Mouse (Mus musculus) testis, adult 2 months (tissue): ENCODE results near the gene Gpc6. TPM values are rescaled to one million over a fixed set of nuclear protein-coding genes. Genes with fewer than 3 reads are reported as not detected.

Experiments
- H3K27ac ChIP-seq: fragments of 200-500 bp; 2 replicates; pipeline ENCODE4 v1.5.1; 2012; ENCODE audit warnings: low read depth, low read length; ENCODE audit not compliant: control insufficient read depth, insufficient read depth
- H3K27me3 ChIP-seq: fragments of 200-500 bp; 2 replicates; pipeline ENCODE4 v1.6.1; 2012; ENCODE audit warnings: mild to moderate bottlenecking, low read length, moderate library complexity; ENCODE audit not compliant: control insufficient read depth, insufficient read depth
- H3K36me3 ChIP-seq: fragments of 200-500 bp; 2 replicates; pipeline ENCODE4 v1.6.1; 2012; ENCODE audit warnings: mild to moderate bottlenecking, low read length; ENCODE audit not compliant: control insufficient read depth, insufficient read depth
- H3K4me1 ChIP-seq: fragments of 200-500 bp; 2 replicates; pipeline ENCODE4 v1.6.1; 2012; ENCODE audit warnings: low read length; ENCODE audit not compliant: control insufficient read depth, insufficient read depth
- H3K4me3 ChIP-seq: fragments of 200-500 bp; 2 replicates; pipeline ENCODE4 v1.5.1; 2012; ENCODE audit warnings: low read depth, mild to moderate bottlenecking, low read length, moderate library complexity, mixed read lengths; ENCODE audit not compliant: control insufficient read depth
- CTCF ChIP-seq: fragments of 200-500 bp; IDR thresholded peaks from 2 replicates; pipeline ENCODE4 v1.5.1; 2012; ENCODE audit warnings: low read depth, mild to moderate bottlenecking, inconsistent platforms, low read length, moderate library complexity; ENCODE audit not compliant: control insufficient read depth, insufficient read depth, insufficient replicate concordance
- POLR2A ChIP-seq: fragments of 200-500 bp; IDR thresholded peaks from 2 replicates; pipeline ENCODE4 v1.6.1; 2012; ENCODE audit warnings: low read depth, mild to moderate bottlenecking, inconsistent platforms, low read length, moderate library complexity; ENCODE audit not compliant: control insufficient read depth
- polyA plus RNA-seq: library from polyadenylated mRNA; depleted of rRNA; stranded (reverse); fragments of >200 nt; gene quantifications from 2 replicates; pipeline ENCODE4 v1.2.3, GENCODE M21; 2012

Gpc6 gene
- polyA plus RNA-seq, 1 experiment: 0.35 TPM

GRCm38 (mm10) chr14:117930105-117930847 is 1005.2 kb downstream of the Gpc6 start:
- H3K27ac ChIP-seq: no peak overlapping the region
- no peaks in the 10 kb centered on the region for H3K27me3 ChIP-seq
- no peak for TF ChIP-seq CTCF
- no peak for TF ChIP-seq POLR2A
- no peaks in the 10 kb centered on the region; the same call in 1 of the 2 replicates for H3K4me1 ChIP-seq
- H3K36me3 ChIP-seq: no peaks in the 10 kb centered on the region
- no peak overlapping the region for H3K4me3 ChIP-seq

GRCm38 (mm10) chr14:117930848-117931816 is 1006.0 kb downstream of the Gpc6 start:
- TF ChIP-seq POLR2A (no peak), CTCF (no peak)
- H3K4me1 ChIP-seq: no peaks in the 10 kb centered on the region; the same call in 1 of the 2 replicates
- H3K27ac ChIP-seq: no peak overlapping the region
- H3K27me3 ChIP-seq: no peaks in the 10 kb centered on the region
- H3K4me3 ChIP-seq: no peak overlapping the region
- no peaks in the 10 kb centered on the region for H3K36me3 ChIP-seq

GRCm38 (mm10) chr14:117932163-117932851 is 1007.2 kb downstream of the Gpc6 start:
- Histone ChIP-seq H3K36me3 (no peaks in the 10 kb centered on the region), H3K27ac (no peak overlapping the region), H3K4me3 (no peak overlapping the region; the same call in 1 of the 2 replicates), H3K27me3 (no peaks in the 10 kb centered on the region), H3K4me1 (no peaks in the 10 kb centered on the region; the same call in 1 of the 2 replicates)
- TF ChIP-seq POLR2A (no peak), CTCF (no peak)

GRCm38 (mm10) chr14:117938554-117938953 is 1013.4 kb downstream of the Gpc6 start:
- H3K27me3 ChIP-seq: no peaks in the 10 kb centered on the region
- H3K4me1 ChIP-seq: no peaks in the 10 kb centered on the region
- TF ChIP-seq POLR2A (no peak), CTCF (no peak)
- no peaks in the 10 kb centered on the region for H3K36me3 ChIP-seq
- no peak overlapping the region for H3K4me3 ChIP-seq
- H3K27ac ChIP-seq: no peak overlapping the region

GRCm38 (mm10) chr14:117939471-117939870 is 1014.4 kb downstream of the Gpc6 start:
- no peaks in the 10 kb centered on the region for H3K36me3 ChIP-seq
- TF ChIP-seq CTCF (no peak), POLR2A (no peak)
- no peaks in the 10 kb centered on the region for H3K27me3 ChIP-seq
- no peak overlapping the region for H3K27ac ChIP-seq
- H3K4me1 ChIP-seq: no peaks in the 10 kb centered on the region
- H3K4me3 ChIP-seq: no peak overlapping the region

GRCm38 (mm10) chr14:117945920-117946503 is 1020.9 kb downstream of the Gpc6 start:
- no peak for TF ChIP-seq POLR2A
- no peak for TF ChIP-seq CTCF
- no peak overlapping the region for H3K4me3 ChIP-seq
- H3K27me3 ChIP-seq: no peaks in the 10 kb centered on the region
- H3K4me1 ChIP-seq: no peaks in the 10 kb centered on the region; the same call in 1 of the 2 replicates
- H3K36me3 ChIP-seq: no peaks in the 10 kb centered on the region
- H3K27ac ChIP-seq: no peak overlapping the region
